ENCODE assay signal across 7 mouse cellular contexts in the genomic region with DNA sequence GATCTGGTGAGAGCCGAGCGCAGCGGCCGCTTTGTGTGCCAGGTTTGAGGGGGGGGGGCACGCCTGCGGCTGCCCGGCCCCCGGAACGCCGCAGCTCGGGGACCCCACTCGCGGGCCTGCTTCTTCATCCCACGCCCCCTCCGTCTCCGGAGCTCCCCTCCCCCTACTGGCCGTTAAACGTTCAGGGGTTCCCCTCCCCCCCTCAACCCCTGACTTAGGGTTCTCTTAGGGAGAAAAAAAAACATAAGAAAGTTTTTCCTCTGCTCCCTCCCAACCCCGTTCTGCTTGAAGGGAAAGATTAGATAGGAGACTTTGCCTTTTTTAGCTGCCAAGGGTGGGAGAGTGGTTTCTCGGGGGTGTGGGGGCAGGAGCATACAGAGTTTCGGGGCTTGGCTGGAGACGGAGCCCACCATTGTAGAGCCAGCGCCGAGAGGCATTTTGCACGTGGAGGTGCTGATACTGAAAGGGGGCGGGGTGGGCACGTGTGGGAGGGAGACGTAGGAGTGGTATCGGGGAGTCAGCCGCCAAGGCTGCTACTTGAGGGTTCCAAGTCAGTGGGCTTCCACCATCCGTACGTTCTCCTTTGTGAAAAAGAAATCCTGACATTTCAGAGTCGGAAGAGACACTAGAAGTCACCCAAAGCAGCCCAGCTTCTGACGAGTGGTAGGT. TPM values are rescaled to one million over a fixed set of nuclear protein-coding genes. Genes with fewer than 3 reads are reported as not detected.
DNase-seq lines count a peak whose midpoint lies in the region; ATAC-seq and TF ChIP-seq lines count a peak whose summit lies in the region.

No protein-coding gene starts in this region.

- DNase-seq in CD4-positive helper T cell, adult 2 months (ENCODE audit: low read depth, low spot score): peak; percentile 60
- peak; percentile 90 for DNase-seq in MEL (ENCODE audit: low read depth, low spot score)
- peak; percentile 33 for DNase-seq in kidney, postnatal 14 days
- DNase-seq in skeletal muscle tissue, adult 2 months (ENCODE audit: low read depth, low spot score): peak; percentile 17

- peaks cover 28 to 35% of the 10 kb centered on the region in 2 experiments for H3K36me3 ChIP-seq in MEL (ENCODE audit: control insufficient read depth in 1 of 2, insufficient read depth in 2 of 2, low read length in 2 of 2)
- peaks cover 12% of the 10 kb centered on the region; the same call in 1 of the 2 replicates for H3K36me3 ChIP-seq in heart, embryonic 12.5 days

- peaks cover 59% of the 10 kb centered on the region for H3K79me2 ChIP-seq in MEL (ENCODE audit: control insufficient read depth, insufficient read depth, low read length, poor library complexity)

- H3K9ac ChIP-seq in MEL (ENCODE audit: control insufficient read depth, low read depth, low read length, poor library complexity, severe bottlenecking): peak overlapping the region; percentile 98
- H3K9ac ChIP-seq in heart, embryonic 12.5 days: peak overlapping the region; percentile 96

- peaks cover 9 to 13% of the 10 kb centered on the region in 2 experiments for H3K4me1 ChIP-seq in MEL (ENCODE audit: control insufficient read depth in 1 of 2, insufficient read depth in 2 of 2, low read length in 2 of 2)
- peaks cover 9% of the 10 kb centered on the region for H3K4me1 ChIP-seq in cortical plate, adult 2 months (ENCODE audit: control insufficient read depth, insufficient read depth, low read length)
- H3K4me1 ChIP-seq in heart, embryonic 12.5 days (replicated peaks): peaks cover 29% of the 10 kb centered on the region

- WGBS in heart, embryonic 12.5 days: under 1% methylated on average over 34 of the region's 34 CpGs

- peak overlapping the region; percentile 94 for H3K27ac ChIP-seq in MEL (ENCODE audit: control insufficient read depth, low read depth, low read length)
- no peak overlapping the region for H3K27ac ChIP-seq in cortical plate, adult 2 months (ENCODE audit: insufficient read depth, low read length)
- H3K27ac ChIP-seq in heart, embryonic 12.5 days (ENCODE audit: poor library complexity, severe bottlenecking): peak overlapping the region; percentile 90

- peak; percentile 27 to 80; a peak in 3 of 4 replicates for TF ChIP-seq EP300 in MEL (IDR thresholded peaks at IDR 0.05; ENCODE audit: low read depth in 1 of 2, low read length in 2 of 2)

- ATAC-seq in heart, embryonic 12.5 days (ENCODE audit: insufficient number of reproducible peaks, low FRiP score): no peak; the same call in 1 of the 2 replicates
- peak; percentile 1; the same call in 1 of the 2 replicates for ATAC-seq in megakaryocyte, adult 5-6 weeks (ENCODE audit: poor library complexity, severe bottlenecking)

- no peaks in the 10 kb centered on the region for H3K27me3 ChIP-seq in MEL (ENCODE audit: control insufficient read depth in 1 of 2, insufficient read depth in 2 of 2, low read length in 2 of 2)
- H3K27me3 ChIP-seq in heart, embryonic 12.5 days (replicated peaks): no peaks in the 10 kb centered on the region

- TF ChIP-seq CTCF in MEL (IDR thresholded peaks at IDR 0.05 in 2 of 3, conservative IDR thresholded peaks at IDR 0.05 in 1 of 3; ENCODE audit: control insufficient read depth in 1 of 3, insufficient read depth in 1 of 3, low read depth in 2 of 3, low read length in 3 of 3, poor library complexity in 1 of 3, severe bottlenecking in 1 of 3): no peak
- no peak for TF ChIP-seq CTCF in cortical plate, adult 2 months (IDR thresholded peaks at IDR 0.05; ENCODE audit: extremely low read depth, insufficient read depth, low read length)

- peak in 1 of 2 experiments; percentile 49; a peak in 1 of 4 replicates for TF ChIP-seq POLR2A in MEL (IDR thresholded peaks at IDR 0.05; ENCODE audit: control insufficient read depth in 1 of 2, insufficient read depth in 1 of 2, low read depth in 1 of 2, low read length in 2 of 2, poor library complexity in 1 of 2)
- no peak for TF ChIP-seq POLR2A in cortical plate, adult 2 months (IDR thresholded peaks at IDR 0.05; ENCODE audit: extremely low read depth, insufficient read depth, low read length)

- no peak for TF ChIP-seq RAD21 in MEL (IDR thresholded peaks at IDR 0.05; ENCODE audit: low read depth, low read length)

- H3K9me3 ChIP-seq in MEL (replicated peaks; ENCODE audit: insufficient read depth, low read length): no peaks in the 10 kb centered on the region
- no peaks in the 10 kb centered on the region for H3K9me3 ChIP-seq in heart, embryonic 12.5 days (replicated peaks)

- peak overlapping the region; percentile 87 to 89 for H3K4me3 ChIP-seq in MEL (ENCODE audit: control insufficient read depth in 1 of 2, insufficient read depth in 1 of 2, low read depth in 2 of 2, low read length in 2 of 2)
- peak overlapping the region; percentile 89 for H3K4me3 ChIP-seq in cortical plate, adult 2 months (ENCODE audit: insufficient read depth, low read length)
- peak overlapping the region; percentile 93 for H3K4me3 ChIP-seq in heart, embryonic 12.5 days

- H3K4me2 ChIP-seq in heart, embryonic 12.5 days: peak overlapping the region; percentile 78

TF ChIP-seq in MEL, 35 proteins besides CTCF, POLR2A, EP300 and RAD21:
- TF ChIP-seq JUND (IDR thresholded peaks at IDR 0.05; ENCODE audit: low read depth, low read length) (no peak), MYC (IDR thresholded peaks at IDR 0.05; ENCODE audit: low read depth, low read length) (peak; percentile 89), ETS1 (IDR thresholded peaks at IDR 0.05; ENCODE audit: low read depth, low read length) (peak; percentile 39; the same call in 1 of the 2 replicates), BHLHE40 (IDR thresholded peaks at IDR 0.05; ENCODE audit: borderline replicate concordance, low read depth, low read length) (peak; percentile 96), USF1 (IDR thresholded peaks at IDR 0.05; ENCODE audit: low read depth, low read length) (peak; percentile 78), HCFC1 (IDR thresholded peaks at IDR 0.05; ENCODE audit: low read depth, low read length) (peak; percentile 61), MAZ (IDR thresholded peaks at IDR 0.05; ENCODE audit: low read depth, low read length) (peak; percentile 80), CHD2 (IDR thresholded peaks at IDR 0.05; ENCODE audit: low read length) (peak; percentile 88), SIN3A (IDR thresholded peaks at IDR 0.05; ENCODE audit: low read length) (peak; percentile 99), TCF12 (IDR thresholded peaks at IDR 0.05; ENCODE audit: low read depth, low read length) (peak; percentile 30; the same call in 1 of the 2 replicates), ZNF384 (IDR thresholded peaks at IDR 0.05; ENCODE audit: low read depth, low read length) (peak; percentile 82), MXI1 (IDR thresholded peaks at IDR 0.05; ENCODE audit: low read depth, low read length) (peak; percentile 100), ZKSCAN1 (IDR thresholded peaks at IDR 0.05; ENCODE audit: low read depth, low read length) (no peak), UBTF (IDR thresholded peaks at IDR 0.05; ENCODE audit: borderline replicate concordance, insufficient read depth, low read depth, low read length) (no peak), USF2 (IDR thresholded peaks at IDR 0.05; ENCODE audit: borderline replicate concordance in 1 of 2, insufficient read depth in 1 of 2, low read depth in 1 of 2, low read length in 2 of 2) (no peak), GATA1 (IDR thresholded peaks at IDR 0.05; ENCODE audit: low read depth, low read length) (0 out of 2 replicates have a peak, but pooled peaks have one; percentile 12), MAX (IDR thresholded peaks at IDR 0.05; ENCODE audit: low read length) (peak; percentile 98), SMC3 (IDR thresholded peaks at IDR 0.05; ENCODE audit: low read depth, low read length) (no peak), KAT2A (conservative IDR thresholded peaks at IDR 0.05; ENCODE audit: low read depth, low read length) (no peak), POLR2AphosphoS2 (IDR thresholded peaks at IDR 0.05; ENCODE audit: low read length) (no peak; the same call in 1 of the 2 replicates), RCOR1 (IDR thresholded peaks at IDR 0.05; ENCODE audit: low read depth, low read length) (peak; percentile 45; the same call in 1 of the 2 replicates), TAL1 (IDR thresholded peaks at IDR 0.05; ENCODE audit: low read length) (no peak), ZC3H11A (IDR thresholded peaks at IDR 0.05; ENCODE audit: low read depth, low read length) (no peak), NELFE (IDR thresholded peaks at IDR 0.05; ENCODE audit: low read depth, low read length) (peak; percentile 31; the same call in 1 of the 2 replicates), E2F4 (IDR thresholded peaks at IDR 0.05; ENCODE audit: borderline replicate concordance, low read depth, low read length) (no peak), MAFK (IDR thresholded peaks at IDR 0.05; ENCODE audit: borderline replicate concordance, low read depth, low read length) (no peak; the same call in 1 of the 2 replicates), MYB (IDR thresholded peaks at IDR 0.05; ENCODE audit: low read depth, low read length) (peak; percentile 96), TBP (IDR thresholded peaks at IDR 0.05; ENCODE audit: low read depth, low read length) (no peak)

RNA-seq across cellular contexts. Expression of a gene that starts 0.9 kb away (rescaled TPM):
- 43.0 and 45.5 TPM in 2 replicates for total RNA-seq in MEL (2012; rRNA removed)
- 1,000 to 10,000 TPM in 1 of 2 experiments, 10 to 100 TPM in 1; 51.8 to 3,192 TPM for polyA plus RNA-seq in MEL (2012; ENCODE audit: insufficient read depth in 1 of 2, insufficient read length in 2 of 2, low read depth in 1 of 2, low replicate concordance in 2 of 2, missing spikeins in 1 of 2)
- polyA plus RNA-seq in cortical plate, adult 2 months (2012; rRNA removed): 18.3 and 19.3 TPM in 2 replicates
- 24.7 and 26.6 TPM in 2 replicates for polyA plus RNA-seq in heart, embryonic 12.5 days (2016; fragmentation: Nextera tagmentation; extraction: Ambion mirVana)
- total RNA-seq in megakaryocyte, adult 5-6 weeks (2015): 37.2 and 48.3 TPM in 2 replicates
- total RNA-seq in megakaryocyte, adult 5-6 weeks (2017): 25.4 and 37.9 TPM in 2 replicates

RNA-seq across cellular contexts. Expression of a gene that starts 1.0 kb away (rescaled TPM):
- total RNA-seq in MEL (2012; rRNA removed): 102 and 111 TPM in 2 replicates
- polyA plus RNA-seq in MEL (2012; ENCODE audit: insufficient read depth in 1 of 2, insufficient read length in 2 of 2, low read depth in 1 of 2, low replicate concordance in 2 of 2, missing spikeins in 1 of 2): 10 to 100 TPM in 1 of 2 experiments, not detected in 1; 63.4 TPM
- 12.4 and 13.7 TPM in 2 replicates for polyA plus RNA-seq in cortical plate, adult 2 months (2012; rRNA removed)
- polyA plus RNA-seq in heart, embryonic 12.5 days (2016; fragmentation: Nextera tagmentation; extraction: Ambion mirVana): 26.0 and 26.7 TPM in 2 replicates
- total RNA-seq in megakaryocyte, adult 5-6 weeks (2015): 18.0 and 18.4 TPM in 2 replicates
- total RNA-seq in megakaryocyte, adult 5-6 weeks (2017): 21.2 and 31.0 TPM in 2 replicates

Comparison
In these comparisons a context has a peak if more than half of its experiments do, and no peak if none do; other contexts are left out.
1. DNase-seq: peak in every context shown above with its lines; median percentile 90 in MEL; 60 in CD4-positive helper T cell, adult 2 months; 33 in kidney, postnatal 14 days; 17 in skeletal muscle tissue, adult 2 months.